Mouse (Mus musculus) G1E (cell line): ENCODE measurements around the gene Syna.

Experiments
- CTCF ChIP-seq: IDR thresholded peaks from 2 replicates; pipeline ENCODE4 v1.5.1; 2012; ENCODE audit warnings: low read depth, low read length, inconsistent platforms, mixed read lengths
- GATA1 ChIP-seq: IDR thresholded peaks from 2 replicates; pipeline ENCODE4 v1.6.1; 2012; ENCODE audit warnings: borderline replicate concordance, low read length, inconsistent platforms, mixed read lengths
- GATA2 ChIP-seq: IDR thresholded peaks from 2 replicates; pipeline ENCODE4 v1.6.1; 2012; ENCODE audit warnings: low read depth, low read length, inconsistent platforms, borderline replicate concordance
- POLR2AphosphoS5 ChIP-seq: IDR thresholded peaks from 2 replicates; pipeline ENCODE4 v1.6.1; 2012; ENCODE audit warnings: low read depth, low read length, inconsistent platforms; ENCODE audit not compliant: insufficient replicate concordance
- TAL1 ChIP-seq: conservative IDR thresholded peaks from 2 replicates; pipeline ENCODE4 v1.6.1; 2012; ENCODE audit warnings: low read depth, low read length, inconsistent platforms, mixed read lengths

DNA sequence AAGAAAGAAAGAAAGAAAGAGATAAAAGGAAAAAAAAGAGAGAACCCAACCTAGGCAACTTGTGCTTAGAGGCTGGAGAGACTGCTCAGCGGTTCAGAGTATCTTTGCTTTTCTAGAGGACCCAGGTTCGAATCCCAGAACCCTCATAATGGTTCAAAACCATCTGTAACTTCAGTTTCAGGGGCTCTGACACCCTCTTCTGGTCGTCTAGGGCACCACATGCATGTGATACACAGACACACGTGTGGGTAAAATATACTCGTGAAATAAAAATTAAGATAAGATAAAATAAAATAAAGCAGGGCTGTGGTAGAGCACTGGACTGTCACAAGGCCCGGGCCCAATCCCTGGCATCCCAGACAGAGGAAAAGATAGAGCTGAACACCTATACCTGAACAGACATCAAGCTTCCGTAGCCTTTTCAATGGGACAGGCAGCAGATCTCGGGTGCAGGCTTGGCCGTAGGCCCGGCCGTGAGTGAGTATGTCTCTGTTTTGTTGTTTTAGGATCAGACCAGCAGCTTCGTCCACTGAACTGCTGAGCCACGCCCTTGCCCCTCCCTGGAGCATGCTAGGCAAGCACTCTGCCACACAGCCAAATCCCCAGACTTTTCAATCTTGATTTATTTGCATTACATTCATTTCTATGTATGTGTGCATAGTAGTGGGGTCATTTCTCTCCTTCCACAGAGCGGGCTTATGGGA lies 16.7 kb upstream of the Syna start:
- TF ChIP-seq TAL1 (no peak), CTCF (no peak), GATA1 (no peak), POLR2AphosphoS5 (no peak), GATA2 (no peak)
